Mouse (Mus musculus) A20 (cell line): ENCODE measurements around the gene Nfkbid.

Source experiments
- DNase-seq: peaks from one replicate; pipeline ENCODE4 v3.0.0-alpha.2; 2011; ENCODE audit warnings: low read depth, low spot score

Nfkbid gene

DNA sequence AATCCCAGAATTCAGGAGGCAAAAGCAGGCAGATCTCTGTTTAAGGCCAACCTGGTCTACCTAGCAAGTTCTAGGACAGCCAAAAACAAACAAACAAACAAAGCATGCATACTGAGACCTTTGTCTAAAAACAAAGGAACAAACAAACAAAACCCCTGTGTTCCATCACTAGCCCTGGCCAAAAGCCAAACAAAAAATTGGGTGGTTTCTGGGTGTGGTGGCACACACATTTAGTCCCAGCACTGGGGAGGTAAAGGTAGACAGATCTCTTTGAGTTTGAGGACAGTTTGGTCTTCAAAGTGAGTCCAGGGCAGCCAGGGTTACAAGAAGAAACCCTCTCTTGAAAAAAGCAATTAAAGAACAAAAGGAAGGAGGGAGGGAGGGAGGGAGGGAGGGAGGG, 7.8 kb downstream of the Nfkbid start:
- no peak for DNase-seq

- DNase-seq: no peak
These were observed 8.7 kb downstream of the Nfkbid start for GRCm38 (mm10) chr7:30430191-30430590.

- DNase-seq: peak; percentile 67
These were observed 10.3 kb downstream of the Nfkbid start for GRCm38 (mm10) chr7:30431793-30432192.

DNA sequence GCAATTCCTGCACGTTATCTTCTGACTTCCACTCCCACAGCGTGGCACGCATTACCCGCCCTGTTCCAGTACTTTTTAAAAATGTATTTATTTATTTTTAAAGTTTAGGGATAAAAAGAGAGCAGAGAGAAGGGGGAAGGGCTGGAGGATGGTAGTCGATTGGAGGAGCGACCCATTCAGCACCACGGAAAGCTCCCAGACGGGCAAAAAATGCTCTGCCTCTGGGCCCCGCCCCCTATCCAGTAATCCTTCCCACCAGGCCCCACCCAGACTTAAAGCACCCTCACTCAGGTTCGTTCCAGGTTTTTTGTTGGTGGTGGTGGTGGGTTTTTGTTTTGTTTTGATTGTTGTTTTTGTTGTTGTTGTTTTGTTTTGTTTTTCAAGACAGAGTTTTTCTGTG, 12.7 kb downstream of the Nfkbid start:
- no peak for DNase-seq

- no peak for DNase-seq
These were observed 13.2 kb downstream of the Nfkbid start for GRCm38 (mm10) chr7:30434701-30435100.

- no peak for DNase-seq
These were observed 13.6 kb downstream of the Nfkbid start for GRCm38 (mm10) chr7:30435156-30435555.

- DNase-seq: no peak
These were observed 15.3 kb downstream of the Nfkbid start for GRCm38 (mm10) chr7:30436879-30437278.

GRCm38 (mm10) chr7:30439734-30440133, 18.2 kb downstream of the Nfkbid start:
- DNase-seq: no peak

- peak; percentile 52 for DNase-seq
These were observed 19.2 kb downstream of the Nfkbid start for GRCm38 (mm10) chr7:30440697-30441096.

DNA sequence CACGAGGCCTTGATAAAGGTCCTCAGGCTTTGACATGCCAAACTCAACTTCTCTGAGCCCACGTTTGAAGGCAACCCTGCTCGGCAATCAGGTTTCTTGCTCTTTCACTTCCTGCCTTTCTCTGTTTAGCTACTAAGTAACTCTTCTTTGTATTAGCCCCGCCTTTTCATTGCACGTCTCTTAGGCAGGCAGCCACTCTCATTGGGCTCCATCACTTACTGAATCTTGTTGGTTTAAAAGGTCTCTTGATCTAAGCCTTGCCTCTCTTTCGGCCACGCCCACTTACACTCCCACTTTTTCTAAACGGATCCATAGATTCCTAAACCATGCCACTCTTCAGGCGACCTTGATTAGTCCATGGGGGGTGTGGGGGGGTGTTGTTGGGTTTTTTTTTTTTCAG, 22.2 kb downstream of the Nfkbid start:
- no peak for DNase-seq

GRCm38 (mm10) chr7:30444154-30444970, 22.8 kb downstream of the Nfkbid start:
- no peak for DNase-seq

DNA sequence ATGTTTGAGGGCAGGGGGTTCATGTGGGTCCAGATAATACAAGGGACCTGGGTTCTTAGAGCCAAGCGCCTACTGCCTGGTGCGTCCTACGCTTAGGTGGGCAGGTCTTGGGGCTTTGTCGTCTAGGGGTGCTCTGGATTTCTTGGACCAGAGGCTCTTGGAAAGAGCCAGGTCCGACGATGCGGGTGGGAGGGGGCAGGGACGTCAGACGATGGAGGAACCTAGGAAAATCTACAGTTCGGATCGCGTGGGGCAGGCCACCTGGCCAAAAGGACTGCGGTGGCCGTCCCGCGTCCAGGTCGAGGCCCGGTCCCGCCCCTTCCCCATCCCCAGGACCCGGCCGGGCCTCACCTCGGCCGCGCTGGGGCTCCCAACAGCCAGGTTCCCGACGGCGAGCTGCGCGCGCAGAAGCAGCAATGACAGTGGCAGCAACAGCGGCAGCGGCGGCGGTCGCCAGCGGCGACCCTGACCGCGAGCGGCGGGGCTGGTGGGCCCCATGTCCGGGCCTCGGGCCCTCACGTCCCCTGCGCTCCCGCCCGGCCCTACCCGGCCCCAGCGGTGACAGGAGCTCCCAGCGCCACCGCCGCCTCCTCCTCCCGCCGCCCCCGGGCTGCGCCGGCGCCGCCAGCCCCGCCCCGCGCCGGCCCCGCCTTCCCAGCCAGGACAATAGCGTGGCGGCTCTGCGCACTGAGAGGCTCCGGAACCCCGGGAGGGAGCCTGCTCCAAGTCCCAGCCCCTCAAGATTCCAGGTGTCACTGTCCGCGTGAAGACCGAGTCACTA, 23.6 kb downstream of the Nfkbid start, which contains the start of gene Aplp1:
Gene Aplp1, minus strand, starts transcription at position 565 of the 781 bp plus-strand sequence.
- no peak for DNase-seq

- no peak for DNase-seq
These were observed 28.7 kb downstream of the Nfkbid start for GRCm38 (mm10) chr7:30450241-30450640.

DNA sequence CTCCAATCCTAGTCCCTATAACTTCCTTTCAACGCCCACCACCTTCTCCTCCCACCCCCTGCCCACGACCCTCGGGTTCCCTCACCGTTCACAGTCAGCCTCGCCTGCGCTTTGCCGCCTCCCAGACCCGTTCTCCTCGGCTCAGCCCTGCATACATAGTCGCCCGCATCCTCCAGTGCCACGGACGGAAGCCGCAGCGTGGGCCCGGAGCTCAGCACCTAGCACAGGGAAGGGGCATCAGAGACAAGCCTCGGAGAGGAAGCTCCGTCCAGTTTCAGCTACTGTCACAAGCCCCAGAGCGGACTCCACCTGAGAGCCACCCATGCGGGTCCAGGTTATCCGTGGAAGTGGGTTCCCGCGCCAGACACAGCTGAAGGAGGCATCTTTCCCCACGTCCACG, 31.8 kb downstream of the Nfkbid start:
- DNase-seq: no peak

DNA sequence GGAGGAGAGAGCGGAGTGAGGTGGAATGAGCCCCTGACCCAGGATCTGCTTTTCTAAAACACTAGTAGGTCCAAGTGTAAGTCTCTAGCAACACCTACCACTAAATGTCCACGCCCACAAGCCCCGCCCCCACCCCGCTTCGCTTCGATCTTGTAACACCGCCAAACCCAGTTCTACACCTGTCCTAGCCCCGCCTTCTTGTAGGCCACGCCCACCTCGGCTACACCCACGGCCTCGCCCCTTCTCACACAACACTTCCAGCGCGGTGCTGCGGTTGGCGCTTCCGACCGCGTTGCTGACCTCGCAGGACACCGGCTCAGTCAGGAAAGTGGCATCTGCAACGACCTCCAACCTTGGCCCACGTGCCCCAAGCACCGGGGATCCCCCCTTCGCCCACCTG, 32.2 kb downstream of the Nfkbid start:
- peak; percentile 83 for DNase-seq

GRCm38 (mm10) chr7:30454259-30454658, 32.7 kb downstream of the Nfkbid start:
- no peak for DNase-seq

DNA sequence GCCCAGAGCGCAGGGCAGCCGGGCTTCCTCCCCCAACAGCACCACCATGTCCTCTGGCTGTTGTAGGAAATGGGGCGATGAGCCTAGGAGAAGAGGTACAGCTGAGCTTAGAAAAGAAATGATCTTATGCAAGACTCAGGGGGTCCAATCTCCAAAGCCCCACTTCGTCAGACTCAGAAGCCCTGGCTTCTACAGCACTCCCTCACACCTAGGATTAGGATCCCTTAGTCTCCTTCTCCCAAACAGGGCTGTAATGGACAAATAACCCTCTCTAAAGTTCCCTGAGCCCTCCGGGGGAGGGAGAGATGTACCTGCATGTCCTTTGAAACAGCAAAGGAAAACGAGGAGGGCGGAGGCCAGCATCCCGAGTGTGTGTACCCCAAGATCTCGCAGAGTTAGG, 35.0 kb downstream of the Nfkbid start:
- DNase-seq: no peak

DNA sequence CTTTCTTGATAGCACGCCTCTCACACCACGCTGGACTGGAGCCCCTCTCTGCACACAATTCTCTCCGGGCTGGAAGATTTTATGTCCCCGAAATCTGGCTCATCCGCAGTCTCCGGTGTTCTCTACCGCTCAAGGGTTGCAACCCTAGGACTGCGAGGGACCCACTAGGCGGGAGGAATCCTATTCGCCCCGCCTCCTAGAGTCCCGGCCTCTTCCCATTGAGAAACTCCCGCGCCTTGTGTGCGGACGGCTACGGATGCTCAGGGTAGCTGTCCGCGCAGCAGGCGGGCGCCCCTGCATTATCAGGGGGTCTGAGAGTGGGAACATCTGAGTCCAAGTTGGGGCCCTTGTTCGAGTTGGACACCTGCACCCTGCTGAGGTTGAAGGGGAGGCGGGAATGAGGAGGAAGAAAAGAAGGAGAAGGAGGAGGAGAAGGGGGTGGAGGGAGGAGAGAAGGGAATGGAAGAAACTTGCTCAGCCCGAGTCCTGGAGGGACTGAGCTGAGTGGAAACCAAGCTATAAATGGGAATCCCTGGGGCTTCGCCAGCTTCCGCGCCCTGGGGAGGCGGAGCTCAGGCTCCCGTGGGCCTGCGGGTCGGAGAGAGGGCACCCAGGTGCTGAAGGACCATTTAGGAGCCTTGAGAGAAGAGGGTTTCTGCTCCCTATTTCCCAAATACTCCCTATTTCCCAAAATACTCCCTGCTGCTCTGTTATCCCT, 35.5 kb downstream of the Nfkbid start:
- no peak for DNase-seq

DNA sequence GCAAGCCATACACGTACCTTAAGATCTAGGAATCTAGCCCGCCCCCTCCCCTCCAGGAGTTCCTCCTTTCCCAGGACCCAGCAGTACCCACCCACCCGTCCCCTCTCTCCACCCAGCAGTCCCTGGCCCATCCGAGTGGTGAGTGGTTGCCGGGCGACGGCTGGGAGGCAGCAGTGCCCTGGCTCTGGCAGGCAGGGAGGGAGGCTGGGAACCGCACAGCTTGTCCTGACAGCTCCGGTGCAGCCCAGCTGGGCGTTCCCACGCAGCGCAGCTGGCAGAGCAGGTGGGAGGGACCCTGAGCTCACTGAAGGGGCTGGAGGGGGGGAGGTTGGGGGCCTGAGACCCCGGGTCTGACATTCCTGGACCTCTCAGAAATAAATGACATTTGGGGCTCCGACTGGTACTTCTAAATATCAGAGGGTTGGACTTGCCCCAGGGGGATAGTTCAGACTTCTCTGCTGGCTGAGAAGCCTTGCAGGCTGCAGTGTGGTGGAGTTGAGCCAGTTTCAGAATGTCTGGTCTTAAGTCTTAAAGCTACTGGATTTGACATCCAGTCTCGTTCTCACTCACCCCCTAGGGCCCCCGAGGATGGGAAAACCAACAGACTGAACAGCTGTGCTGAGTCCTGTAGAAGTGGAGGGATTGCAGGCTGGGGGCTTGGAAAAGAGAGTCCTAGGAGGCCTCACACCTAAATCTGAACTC, 36.2 kb downstream of the Nfkbid start, which contains the start of the genes Kirrel2 and Nphs1:
Gene Kirrel2, minus strand, starts transcription at position 62 of the 702 bp plus-strand sequence.
Gene Nphs1, plus strand, starts transcription at position 687 of the 702 bp plus-strand sequence.
- DNase-seq: no peak

- no peak for DNase-seq
These were observed 38.0 kb downstream of the Nfkbid start for GRCm38 (mm10) chr7:30459484-30459883.

GRCm38 (mm10) chr7:30463568-30463967, 42.0 kb downstream of the Nfkbid start:
- no peak for DNase-seq
